Mouse (Mus musculus): ENCODE data around the gene Olfr1153. TPM values are rescaled to one million over a fixed set of nuclear protein-coding genes. Genes with fewer than 3 reads are reported as not detected.

Olfr1153 gene
- polyA plus RNA-seq (2011; ENCODE audit: insufficient read length, low read depth, missing spikeins): not detected in 2 replicates

DNA sequence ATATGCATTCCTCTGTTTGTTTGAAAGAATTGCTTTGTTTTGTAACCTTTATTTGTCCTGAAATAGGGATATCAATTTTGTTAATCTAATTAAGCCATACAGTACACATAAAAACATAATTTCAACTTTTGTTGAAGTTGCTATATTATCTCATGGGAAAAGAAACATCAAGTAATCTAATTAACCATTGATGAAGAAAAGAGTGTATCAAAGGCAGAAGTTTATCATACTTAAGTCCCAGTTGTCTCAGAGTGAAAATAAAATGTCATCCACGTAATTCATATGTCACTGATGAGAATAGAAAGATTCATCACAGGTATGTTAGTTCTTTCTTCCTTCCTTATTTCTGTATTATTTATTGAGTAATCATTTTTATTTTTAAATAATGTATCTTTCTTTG lies at the start of gene Olfr1153:
TSS of gene Olfr1153 (plus strand) at position 301 of the 400 bp plus-strand sequence.
- Histone ChIP-seq H3K27ac (ENCODE audit: insufficient read depth, low read length) (no peak within 1 kb of the TSS), H3K4me1 (ENCODE audit: control insufficient read depth, insufficient read depth, low read length) (no peaks in the 10 kb centered on the region), H3K4me3 (ENCODE audit: insufficient read depth, low read length) (no peak within 1 kb of the TSS)
- TF ChIP-seq CTCF (IDR thresholded peaks at IDR 0.05; ENCODE audit: borderline replicate concordance, insufficient read depth, low read length) (no peak), POLR2A (IDR thresholded peaks at IDR 0.05; ENCODE audit: low read depth, low read length) (no peak)

DNA sequence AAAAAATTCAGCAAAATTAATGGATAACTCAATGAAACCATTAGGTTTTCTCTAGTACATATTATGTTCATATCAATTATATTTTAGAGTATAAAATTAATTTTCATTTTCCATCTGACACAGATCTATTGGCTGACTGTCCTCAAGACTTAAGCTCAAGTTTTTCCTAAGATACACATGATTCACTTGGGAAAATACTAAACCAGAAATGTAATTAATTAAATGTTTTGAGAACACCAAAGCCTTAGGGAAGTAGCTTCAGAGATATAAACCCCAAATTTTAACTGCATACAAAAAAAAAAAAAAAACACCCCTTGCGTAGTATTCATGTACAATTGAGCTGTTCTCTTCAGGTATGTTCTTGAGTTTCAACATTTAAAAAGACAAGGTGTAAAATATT lies 39.2 kb upstream of the Olfr1153 start, which contains the start of gene Olfr1151:
TSS of gene Olfr1151 (plus strand) at position 301 of the 400 bp plus-strand sequence.
- H3K4me3 ChIP-seq (ENCODE audit: insufficient read depth, low read length): no peak within 1 kb of the TSS
- H3K4me1 ChIP-seq (ENCODE audit: control insufficient read depth, insufficient read depth, low read length): no peaks in the 10 kb centered on the region
- TF ChIP-seq CTCF (IDR thresholded peaks at IDR 0.05; ENCODE audit: borderline replicate concordance, insufficient read depth, low read length) (no peak), POLR2A (IDR thresholded peaks at IDR 0.05; ENCODE audit: low read depth, low read length) (no peak)
- H3K27ac ChIP-seq (ENCODE audit: insufficient read depth, low read length): no peak within 1 kb of the TSS

DNA sequence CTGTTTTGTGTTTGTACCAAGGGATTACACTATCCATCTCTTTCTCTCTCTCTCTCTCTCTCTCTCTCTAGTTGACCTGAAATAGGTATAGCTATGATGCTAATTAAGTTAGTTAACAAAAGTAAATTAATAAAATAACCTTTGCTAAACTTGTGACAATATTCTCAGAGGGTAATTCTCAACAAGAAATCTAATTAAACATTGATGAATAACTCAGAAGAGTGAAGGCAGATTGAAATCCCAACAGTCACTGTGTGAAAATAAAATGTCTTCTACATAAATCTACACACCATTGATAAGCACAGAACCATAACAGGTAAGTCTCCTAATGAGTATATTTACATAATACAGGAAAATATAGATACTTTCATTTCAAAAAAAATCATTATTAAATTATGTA lies 28.6 kb upstream of the Olfr1153 start, which contains the start of gene Olfr1152:
TSS of gene Olfr1152 (plus strand) at position 301 of the 400 bp plus-strand sequence.
- no peak within 1 kb of the TSS for H3K27ac ChIP-seq (ENCODE audit: insufficient read depth, low read length)
- H3K4me1 ChIP-seq (ENCODE audit: control insufficient read depth, insufficient read depth, low read length): no peaks in the 10 kb centered on the region
- no peak within 1 kb of the TSS for H3K4me3 ChIP-seq (ENCODE audit: insufficient read depth, low read length)
- TF ChIP-seq POLR2A (IDR thresholded peaks at IDR 0.05; ENCODE audit: low read depth, low read length) (no peak), CTCF (IDR thresholded peaks at IDR 0.05; ENCODE audit: borderline replicate concordance, insufficient read depth, low read length) (no peak)

DNA sequence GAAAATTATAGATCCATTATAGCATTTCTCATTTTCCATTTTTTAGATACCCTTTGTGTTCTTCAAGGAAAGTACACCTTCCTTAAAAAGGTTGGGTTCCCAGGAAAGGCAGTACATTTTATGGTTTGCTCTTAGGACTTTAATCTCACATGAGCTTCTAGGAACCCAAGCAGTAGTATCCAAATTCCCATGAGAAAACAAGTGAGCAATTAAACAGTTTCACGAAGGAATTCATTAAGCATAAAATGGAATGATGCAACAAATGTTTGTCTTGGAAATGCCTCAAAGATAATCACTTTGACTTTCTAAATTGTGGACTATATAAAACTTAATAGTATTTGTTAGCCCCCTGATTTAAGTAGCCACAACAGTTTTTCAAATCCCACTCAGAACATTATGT lies 10.3 kb downstream of the Olfr1153 start, which contains the start of gene Olfr1154:
TSS of gene Olfr1154 (minus strand) at position 101 of the 400 bp plus-strand sequence.
- H3K4me1 ChIP-seq (ENCODE audit: control insufficient read depth, insufficient read depth, low read length): no peaks in the 10 kb centered on the region
- no peak within 1 kb of the TSS for H3K27ac ChIP-seq (ENCODE audit: insufficient read depth, low read length)
- no peak within 1 kb of the TSS for H3K4me3 ChIP-seq (ENCODE audit: insufficient read depth, low read length)
- TF ChIP-seq POLR2A (IDR thresholded peaks at IDR 0.05; ENCODE audit: low read depth, low read length): no peak
- TF ChIP-seq CTCF (IDR thresholded peaks at IDR 0.05; ENCODE audit: borderline replicate concordance, insufficient read depth, low read length): no peak

DNA sequence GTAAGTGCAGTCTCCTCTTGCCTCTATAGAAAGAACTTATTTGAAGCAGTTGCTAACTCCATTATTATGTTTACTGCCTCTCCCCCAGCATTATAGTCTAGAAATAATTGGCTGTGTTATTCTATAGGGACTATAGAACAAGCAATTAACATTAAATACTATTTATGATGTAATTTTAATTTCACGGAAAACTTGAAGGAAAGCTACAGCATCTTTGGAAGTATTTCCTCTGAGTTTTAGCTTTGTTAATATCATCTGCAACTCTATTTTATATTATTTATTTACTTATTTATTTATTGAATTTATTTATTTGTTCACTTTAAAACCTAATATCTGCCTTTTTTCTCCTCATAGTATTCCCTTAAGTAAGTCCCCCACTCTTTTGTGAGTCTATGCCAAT lies 50.3 kb downstream of the Olfr1153 start, which contains the start of gene Olfr1155:
TSS of gene Olfr1155 (minus strand) at position 101 of the 400 bp plus-strand sequence.
- Histone ChIP-seq H3K4me3 (ENCODE audit: insufficient read depth, low read length) (no peak within 1 kb of the TSS), H3K27ac (ENCODE audit: insufficient read depth, low read length) (no peak within 1 kb of the TSS), H3K4me1 (ENCODE audit: control insufficient read depth, insufficient read depth, low read length) (no peaks in the 10 kb centered on the region)
- no peak for TF ChIP-seq CTCF (IDR thresholded peaks at IDR 0.05; ENCODE audit: borderline replicate concordance, insufficient read depth, low read length)
- TF ChIP-seq POLR2A (IDR thresholded peaks at IDR 0.05; ENCODE audit: low read depth, low read length): no peak

Other genes with a start within 250 kb of the Olfr1153 start
- gene Olfr1133, start 247.6 kb upstream of the Olfr1153 start, polyA plus RNA-seq (2011; ENCODE audit: insufficient read length, low read depth, missing spikeins): not detected in 2 replicates
- gene Olfr1134, start 236.5 kb upstream of the Olfr1153 start, polyA plus RNA-seq (2011; ENCODE audit: insufficient read length, low read depth, missing spikeins): not detected in 2 replicates
- gene Olfr1135, start 221.3 kb upstream of the Olfr1153 start, polyA plus RNA-seq (2011; ENCODE audit: insufficient read length, low read depth, missing spikeins): not detected in 2 replicates
- not detected in 2 replicates for gene Olfr1136, start 201.0 kb upstream of the Olfr1153 start, polyA plus RNA-seq (2011; ENCODE audit: insufficient read length, low read depth, missing spikeins)
- not detected in 2 replicates for gene Olfr1137, start 181.8 kb upstream of the Olfr1153 start, polyA plus RNA-seq (2011; ENCODE audit: insufficient read length, low read depth, missing spikeins)
- not detected in 2 replicates for gene Olfr1138, start 155.0 kb upstream of the Olfr1153 start, polyA plus RNA-seq (2011; ENCODE audit: insufficient read length, low read depth, missing spikeins)
- not detected in 2 replicates for gene Olfr1140, start 151.2 kb upstream of the Olfr1153 start, polyA plus RNA-seq (2011; ENCODE audit: insufficient read length, low read depth, missing spikeins)
- gene Olfr1141, start 141.0 kb upstream of the Olfr1153 start, polyA plus RNA-seq (2011; ENCODE audit: insufficient read length, low read depth, missing spikeins): not detected in 2 replicates
- not detected in 2 replicates for gene Olfr152, start 115.5 kb upstream of the Olfr1153 start, polyA plus RNA-seq (2011; ENCODE audit: insufficient read length, low read depth, missing spikeins)
- gene Olfr1143, start 94.4 kb upstream of the Olfr1153 start, polyA plus RNA-seq (2011; ENCODE audit: insufficient read length, low read depth, missing spikeins): not detected in 2 replicates
- not detected in 2 replicates for gene Olfr1145, start 85.1 kb upstream of the Olfr1153 start, polyA plus RNA-seq (2011; ENCODE audit: insufficient read length, low read depth, missing spikeins)
- not detected in 2 replicates for gene Olfr1148, start 64.4 kb upstream of the Olfr1153 start, polyA plus RNA-seq (2011; ENCODE audit: insufficient read length, low read depth, missing spikeins)
- gene Olfr1150-ps1, start 51.0 kb upstream of the Olfr1153 start, polyA plus RNA-seq (2011; ENCODE audit: insufficient read length, low read depth, missing spikeins): not detected in 2 replicates
- not detected in 2 replicates for gene Olfr1151, start 39.1 kb upstream of the Olfr1153 start, polyA plus RNA-seq (2011; ENCODE audit: insufficient read length, low read depth, missing spikeins)
- 0.09 TPM in 1 of 2 replicates, not detected in the other for gene Olfr1152, start 28.5 kb upstream of the Olfr1153 start, polyA plus RNA-seq (2011; ENCODE audit: insufficient read length, low read depth, missing spikeins)
- not detected in 2 replicates for gene Olfr1154, start 10.2 kb downstream of the Olfr1153 start, polyA plus RNA-seq (2011; ENCODE audit: insufficient read length, low read depth, missing spikeins)
- gene Olfr1155, start 50.2 kb downstream of the Olfr1153 start, polyA plus RNA-seq (2011; ENCODE audit: insufficient read length, low read depth, missing spikeins): not detected in 2 replicates
- not detected in 2 replicates for gene Olfr1156, start 58.1 kb downstream of the Olfr1153 start, polyA plus RNA-seq (2011; ENCODE audit: insufficient read length, low read depth, missing spikeins)
- not detected in 2 replicates for gene Olfr1157, start 73.3 kb downstream of the Olfr1153 start, polyA plus RNA-seq (2011; ENCODE audit: insufficient read length, low read depth, missing spikeins)
- gene Olfr74, start 79.7 kb downstream of the Olfr1153 start, polyA plus RNA-seq (2011; ENCODE audit: insufficient read length, low read depth, missing spikeins): not detected in 2 replicates
- gene Olfr1158, start 95.2 kb downstream of the Olfr1153 start, polyA plus RNA-seq (2011; ENCODE audit: insufficient read length, low read depth, missing spikeins): not detected in 2 replicates
- not detected in 2 replicates for gene Olfr1160, start 113.3 kb downstream of the Olfr1153 start, polyA plus RNA-seq (2011; ENCODE audit: insufficient read length, low read depth, missing spikeins)
- gene Olfr1161, start 127.8 kb downstream of the Olfr1153 start, polyA plus RNA-seq (2011; ENCODE audit: insufficient read length, low read depth, missing spikeins): not detected in 2 replicates
- gene Olfr73, start 142.7 kb downstream of the Olfr1153 start, polyA plus RNA-seq (2011; ENCODE audit: insufficient read length, low read depth, missing spikeins): not detected in 2 replicates
- gene Olfr1162, start 156.2 kb downstream of the Olfr1153 start, polyA plus RNA-seq (2011; ENCODE audit: insufficient read length, low read depth, missing spikeins): not detected in 2 replicates
- gene Olfr1163, start 176.9 kb downstream of the Olfr1153 start, polyA plus RNA-seq (2011; ENCODE audit: insufficient read length, low read depth, missing spikeins): not detected in 2 replicates
- gene Olfr1164, start 199.0 kb downstream of the Olfr1153 start, polyA plus RNA-seq (2011; ENCODE audit: insufficient read length, low read depth, missing spikeins): not detected in 2 replicates
- gene Olfr1166, start 233.3 kb downstream of the Olfr1153 start, polyA plus RNA-seq (2011; ENCODE audit: insufficient read length, low read depth, missing spikeins): not detected in 2 replicates

Measured in embryonic fibroblast, embryonic 13.5 days (primary cell).